In genomic region chr17:72957016-72957415, GRCm38 (mm10) we compare ENCODE assay signal across 22 mouse cellular contexts. TPM values are rescaled to one million over a fixed set of nuclear protein-coding genes. Genes with fewer than 3 reads are reported as not detected.
A peak's percentile ranks its signal among the peaks of the same experiment; 100 is the strongest.
DNase-seq lines count a peak whose midpoint lies in the region; ATAC-seq lines count a peak whose summit lies in the region.
"Had no signal": no experiment of that assay in that cellular context is flagged by ENCODE, and none has a peak within 500 bp of the region (broad histone marks: within the 10 kb centered on the region; RNA-seq: fewer than 3 reads in every experiment).

No protein-coding gene starts in this region.

- no peaks in the 10 kb centered on the region for H3K27me3 ChIP-seq in midbrain, embryonic 11.5 days (ENCODE audit: control insufficient read depth, insufficient read depth, low read length)
- H3K27me3 ChIP-seq in midbrain, embryonic 15.5 days (replicated peaks), result no peaks in the 10 kb centered on the region
- no peaks in the 10 kb centered on the region for H3K27me3 ChIP-seq in intestine, embryonic 15.5 days (replicated peaks)
- H3K27me3 ChIP-seq in stomach, embryonic 15.5 days (replicated peaks), result no peaks in the 10 kb centered on the region
- H3K27me3 ChIP-seq: CH12.LX; forebrain, embryonic 15.5 days; heart, embryonic 13.5 days; hindbrain, embryonic 12.5 days; Patski had no signal

- no peak for ATAC-seq in midbrain, embryonic 11.5 days (ENCODE audit: low FRiP score)
- ATAC-seq in midbrain, embryonic 15.5 days (replicated peaks), result no peak
- ATAC-seq in intestine, embryonic 15.5 days, result peak; percentile 86
- 0 out of 2 replicates have a peak, but pooled peaks have one; percentile 18 for ATAC-seq in stomach, embryonic 15.5 days (ENCODE audit: insufficient read depth, low FRiP score, low read depth)
- ATAC-seq: activated CD4-positive, CD25-positive, alpha-beta regulatory T cell, adult 4 months; forebrain, embryonic 15.5 days; hindbrain, embryonic 16.5 days; Patski had no signal

- H3K4me3 ChIP-seq in midbrain, embryonic 11.5 days (ENCODE audit: low read depth, low read length), result no peak overlapping the region
- H3K4me3 ChIP-seq in midbrain, embryonic 15.5 days, result no peak overlapping the region
- no peak overlapping the region for H3K4me3 ChIP-seq in intestine, embryonic 15.5 days (replicated peaks)
- no peak overlapping the region for H3K4me3 ChIP-seq in stomach, embryonic 15.5 days (replicated peaks)
- H3K4me3 ChIP-seq: embryonic facial prominence, embryonic 10.5 days; forebrain, embryonic 10.5 days; forebrain, embryonic 15.5 days; heart, embryonic 13.5 days; hindbrain, embryonic 12.5 days had no signal

- WGBS in midbrain, embryonic 11.5 days, result 91% methylated on average over 6 of the region's 6 CpGs
- 90% methylated on average over 6 of the region's 6 CpGs for WGBS in midbrain, embryonic 15.5 days
- WGBS in intestine, embryonic 15.5 days, result 61% methylated on average over 6 of the region's 6 CpGs
- WGBS in stomach, embryonic 15.5 days, result 75% methylated on average over 6 of the region's 6 CpGs

- peak; percentile 64 for DNase-seq in midbrain, embryonic 11.5 days (ENCODE audit: low spot score, missing footprints)
- DNase-seq in fat pad, adult 2 months (ENCODE audit: extremely low read depth, low read depth, low spot score), result peak; percentile 75
- DNase-seq in frontal cortex, postnatal 10 days (ENCODE audit: low spot score in 2 of 2), result no peak
- no peak for DNase-seq in frontal cortex, postnatal 14 days (ENCODE audit: low spot score in 2 of 2)
- DNase-seq: adrenal gland, adult 2 months; adrenal gland, postnatal 25 days; cerebellum, adult 18-20 months; cerebellum, postnatal 10 days; gastrocnemius, postnatal 10 days; heart, postnatal 4 days had no signal

- H3K36me3 ChIP-seq in midbrain, embryonic 11.5 days (ENCODE audit: control insufficient read depth, insufficient read depth, low read length), result no peaks in the 10 kb centered on the region
- H3K36me3 ChIP-seq in midbrain, embryonic 15.5 days (replicated peaks), result no peaks in the 10 kb centered on the region
- no peaks in the 10 kb centered on the region for H3K36me3 ChIP-seq in intestine, embryonic 15.5 days
- no peaks in the 10 kb centered on the region for H3K36me3 ChIP-seq in stomach, embryonic 15.5 days
- H3K36me3 ChIP-seq: embryonic facial prominence, embryonic 10.5 days; forebrain, embryonic 10.5 days; forebrain, embryonic 15.5 days; heart, embryonic 13.5 days; hindbrain, embryonic 12.5 days had no signal

- no peak overlapping the region for H3K4me2 ChIP-seq in midbrain, embryonic 11.5 days
- no peak overlapping the region for H3K4me2 ChIP-seq in midbrain, embryonic 15.5 days
- no peak overlapping the region for H3K4me2 ChIP-seq in intestine, embryonic 15.5 days (replicated peaks)
- no peak overlapping the region for H3K4me2 ChIP-seq in stomach, embryonic 15.5 days
- H3K4me2 ChIP-seq: forebrain, embryonic 15.5 days; heart, embryonic 13.5 days; hindbrain, embryonic 12.5 days had no signal

- H3K9me3 ChIP-seq in midbrain, embryonic 11.5 days (ENCODE audit: control insufficient read depth, low read length), result no peaks in the 10 kb centered on the region
- H3K9me3 ChIP-seq in midbrain, embryonic 15.5 days, result no peaks in the 10 kb centered on the region
- H3K9me3 ChIP-seq in intestine, embryonic 15.5 days, result no peaks in the 10 kb centered on the region
- no peaks in the 10 kb centered on the region for H3K9me3 ChIP-seq in stomach, embryonic 15.5 days
- H3K9me3 ChIP-seq: embryonic facial prominence, embryonic 10.5 days; forebrain, embryonic 10.5 days; forebrain, embryonic 15.5 days; heart, embryonic 13.5 days; hindbrain, embryonic 12.5 days had no signal

- H3K9ac ChIP-seq in midbrain, embryonic 11.5 days (ENCODE audit: low read length), result no peak overlapping the region
- no peak overlapping the region for H3K9ac ChIP-seq in midbrain, embryonic 15.5 days
- H3K9ac ChIP-seq in intestine, embryonic 15.5 days, result no peak overlapping the region
- H3K9ac ChIP-seq in stomach, embryonic 15.5 days, result no peak overlapping the region
- H3K9ac ChIP-seq: forebrain, embryonic 15.5 days; heart, embryonic 13.5 days; hindbrain, embryonic 12.5 days had no signal

- H3K4me1 ChIP-seq in midbrain, embryonic 11.5 days (ENCODE audit: control insufficient read depth, insufficient read depth, low read length), result no peaks in the 10 kb centered on the region
- H3K4me1 ChIP-seq in midbrain, embryonic 15.5 days, result no peaks in the 10 kb centered on the region
- H3K4me1 ChIP-seq in intestine, embryonic 15.5 days (replicated peaks), result 0 out of 2 replicates have a peak, but pooled peaks cover 5% of the 10 kb centered on the region
- 0 out of 2 replicates have a peak, but pooled peaks cover 5% of the 10 kb centered on the region for H3K4me1 ChIP-seq in stomach, embryonic 15.5 days
- H3K4me1 ChIP-seq: forebrain, embryonic 15.5 days had no signal

- H3K27ac ChIP-seq in midbrain, embryonic 11.5 days (ENCODE audit: low read depth, low read length), result no peak overlapping the region
- H3K27ac ChIP-seq in midbrain, embryonic 15.5 days, result no peak overlapping the region
- H3K27ac ChIP-seq in intestine, embryonic 15.5 days, result no peak overlapping the region
- H3K27ac ChIP-seq in stomach, embryonic 15.5 days, result no peak overlapping the region
- H3K27ac ChIP-seq: embryonic facial prominence, embryonic 10.5 days; forebrain, embryonic 10.5 days; forebrain, embryonic 15.5 days; heart, embryonic 13.5 days; hindbrain, embryonic 12.5 days had no signal

RNA-seq across cellular contexts. Expression of gene Lbh, which starts 38.9 kb away (rescaled TPM):
- 5.1 and 5.3 TPM in 2 replicates for polyA plus RNA-seq in midbrain, embryonic 11.5 days (2014; fragmentation: Nextera tagmentation; extraction: Ambion mirVana)
- polyA plus RNA-seq in midbrain, embryonic 15.5 days (2015; fragmentation: Nextera tagmentation; extraction: Ambion mirVana), result 5.7 and 5.9 TPM in 2 replicates
- polyA plus RNA-seq in intestine, embryonic 15.5 days (2015; fragmentation: Nextera tagmentation; extraction: Ambion mirVana), result 5.2 and 6.1 TPM in 2 replicates
- polyA plus RNA-seq in stomach, embryonic 15.5 days (2015; fragmentation: Nextera tagmentation; extraction: Ambion mirVana), result 5.3 and 6.0 TPM in 2 replicates

Comparison
In these comparisons a context has a peak if more than half of its experiments do, and no peak if none do; other contexts are left out.
1. ATAC-seq: peak in intestine, embryonic 15.5 days (single experiment) and stomach, embryonic 15.5 days (single experiment); none in midbrain, embryonic 11.5 days (single experiment) and midbrain, embryonic 15.5 days (single experiment).
2. DNase-seq: peak in midbrain, embryonic 11.5 days (single experiment) and fat pad, adult 2 months (single experiment); none in frontal cortex, postnatal 10 days (0 of 2) and frontal cortex, postnatal 14 days (0 of 2).